Mouse (Mus musculus): ENCODE measurements around the gene Zfp219.

GRCm38 (mm10) chr14:52059982-52060381, 39.4 kb upstream of the Zfp219 start:
- no peak for TF ChIP-seq POLR2A (IDR thresholded peaks at IDR 0.05; ENCODE audit: control insufficient read depth, extremely low read depth, insufficient read depth, low read length, poor library complexity)
- no peak for TF ChIP-seq CTCF (IDR thresholded peaks at IDR 0.05; ENCODE audit: borderline replicate concordance, control insufficient read depth, extremely low read depth, insufficient read depth, low read length, poor library complexity)
